Mouse (Mus musculus): Measurements from ENCODE around the gene Prim2. TPM values are rescaled to one million over a fixed set of nuclear protein-coding genes. Genes with fewer than 3 reads are reported as not detected.

Gene Prim2
- polyA plus RNA-seq, 1 experiment = 38.4 TPM

DNA sequence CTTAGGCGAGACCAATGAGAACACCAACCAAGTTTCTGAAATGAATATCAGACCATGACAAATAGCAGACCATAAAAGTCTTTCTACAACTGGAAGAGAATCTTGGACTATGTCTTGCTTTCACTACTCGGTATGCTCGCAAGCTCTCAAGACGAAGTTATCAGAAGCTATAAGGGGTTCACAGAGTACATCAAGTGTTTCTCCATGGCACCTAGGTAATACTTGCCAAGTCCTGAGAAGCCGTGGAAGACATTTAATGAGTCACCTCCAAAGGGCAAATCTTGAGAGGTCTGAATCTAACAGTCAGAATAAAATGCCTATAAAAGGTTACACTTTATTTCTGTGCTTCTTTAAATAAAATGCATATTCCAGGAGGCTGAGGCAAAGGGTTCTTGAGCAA is 181.2 kb downstream of the Prim2 start:
- Histone ChIP-seq H3K36me3 (ENCODE audit: control insufficient read depth, insufficient read depth, low read length, poor library complexity, severe bottlenecking) (no peaks in the 10 kb centered on the region), H3K27me3 (ENCODE audit: control insufficient read depth, insufficient read depth, low read length, poor library complexity, severe bottlenecking) (no peaks in the 10 kb centered on the region), H3K4me1 (ENCODE audit: control insufficient read depth, insufficient read depth, low read length) (no peaks in the 10 kb centered on the region), H3K9me3 (replicated peaks; ENCODE audit: control insufficient read depth, insufficient read depth, low read length, poor library complexity, severe bottlenecking) (no peaks in the 10 kb centered on the region), H3K4me3 (ENCODE audit: low read depth, low read length) (no peak overlapping the region), H3K27ac (ENCODE audit: insufficient read depth, low read length) (no peak overlapping the region), H3K9ac (ENCODE audit: low read depth, poor library complexity, severe bottlenecking) (no peak overlapping the region)
- no peak for TF ChIP-seq CTCF (IDR thresholded peaks at IDR 0.05; ENCODE audit: low read depth, low read length)
- TF ChIP-seq POLR2A (IDR thresholded peaks at IDR 0.05; ENCODE audit: insufficient read depth, low read length) = no peak
- TF ChIP-seq EP300 (IDR thresholded peaks at IDR 0.05; ENCODE audit: insufficient read depth, low read depth, low read length) = no peak

DNA sequence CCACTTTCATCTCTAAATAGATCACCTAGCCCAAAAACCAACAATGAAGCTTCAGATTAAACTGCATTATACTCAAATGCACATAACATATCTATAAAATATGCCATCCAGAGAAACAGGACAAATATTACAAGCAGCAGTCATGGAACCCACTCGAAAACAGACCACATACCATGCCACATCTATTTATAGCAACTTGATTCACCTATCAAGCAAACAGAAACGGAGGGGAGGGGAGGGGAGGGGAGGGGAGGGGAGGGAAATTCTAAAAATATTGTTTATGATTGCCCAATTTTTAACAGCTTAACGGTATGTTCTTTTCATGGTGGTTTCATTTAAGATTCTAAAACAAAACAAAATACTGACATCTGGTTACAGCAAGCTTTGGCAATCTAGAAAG is 185.8 kb downstream of the Prim2 start:
- H3K9me3 ChIP-seq (replicated peaks; ENCODE audit: control insufficient read depth, insufficient read depth, low read length, poor library complexity, severe bottlenecking) = no peaks in the 10 kb centered on the region
- no peak overlapping the region for H3K4me3 ChIP-seq (ENCODE audit: low read depth, low read length)
- TF ChIP-seq CTCF (IDR thresholded peaks at IDR 0.05; ENCODE audit: low read depth, low read length) = no peak
- H3K36me3 ChIP-seq (ENCODE audit: control insufficient read depth, insufficient read depth, low read length, poor library complexity, severe bottlenecking) = no peaks in the 10 kb centered on the region
- no peak overlapping the region for H3K9ac ChIP-seq (ENCODE audit: low read depth, poor library complexity, severe bottlenecking)
- H3K27ac ChIP-seq (ENCODE audit: insufficient read depth, low read length) = no peak overlapping the region
- no peaks in the 10 kb centered on the region for H3K4me1 ChIP-seq (ENCODE audit: control insufficient read depth, insufficient read depth, low read length)
- no peaks in the 10 kb centered on the region for H3K27me3 ChIP-seq (ENCODE audit: control insufficient read depth, insufficient read depth, low read length, poor library complexity, severe bottlenecking)

DNA sequence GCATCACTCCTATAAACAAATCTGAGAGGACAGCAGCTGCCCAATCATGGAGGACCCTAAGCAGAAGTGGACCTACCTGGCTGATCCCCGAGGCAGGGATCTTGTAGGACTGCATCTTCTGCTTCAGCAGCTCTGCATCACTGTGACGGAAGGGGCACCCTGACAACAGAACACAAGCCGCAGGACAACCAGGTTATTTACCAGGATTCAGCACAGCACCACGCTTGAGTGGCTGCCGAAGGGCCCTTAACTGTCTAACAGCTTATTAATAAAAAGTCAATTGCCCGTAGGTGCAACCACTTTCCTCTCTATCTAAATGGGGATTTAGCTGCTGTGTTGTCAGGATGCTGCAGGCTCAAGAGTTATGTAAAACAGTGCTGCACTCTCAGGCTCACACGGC is 189.2 kb downstream of the Prim2 start:
- no peaks in the 10 kb centered on the region for H3K4me1 ChIP-seq (ENCODE audit: control insufficient read depth, insufficient read depth, low read length)
- no peak for TF ChIP-seq EP300 (IDR thresholded peaks at IDR 0.05; ENCODE audit: insufficient read depth, low read depth, low read length)
- TF ChIP-seq CTCF (IDR thresholded peaks at IDR 0.05; ENCODE audit: low read depth, low read length) = no peak
- no peak for TF ChIP-seq POLR2A (IDR thresholded peaks at IDR 0.05; ENCODE audit: insufficient read depth, low read length)
- no peak overlapping the region for H3K9ac ChIP-seq (ENCODE audit: low read depth, poor library complexity, severe bottlenecking)
- no peak overlapping the region for H3K4me3 ChIP-seq (ENCODE audit: low read depth, low read length)
- H3K9me3 ChIP-seq (replicated peaks; ENCODE audit: control insufficient read depth, insufficient read depth, low read length, poor library complexity, severe bottlenecking) = no peaks in the 10 kb centered on the region
- no peaks in the 10 kb centered on the region for H3K36me3 ChIP-seq (ENCODE audit: control insufficient read depth, insufficient read depth, low read length, poor library complexity, severe bottlenecking)
- H3K27ac ChIP-seq (ENCODE audit: insufficient read depth, low read length) = no peak overlapping the region
- H3K27me3 ChIP-seq (ENCODE audit: control insufficient read depth, insufficient read depth, low read length, poor library complexity, severe bottlenecking) = no peaks in the 10 kb centered on the region

DNA sequence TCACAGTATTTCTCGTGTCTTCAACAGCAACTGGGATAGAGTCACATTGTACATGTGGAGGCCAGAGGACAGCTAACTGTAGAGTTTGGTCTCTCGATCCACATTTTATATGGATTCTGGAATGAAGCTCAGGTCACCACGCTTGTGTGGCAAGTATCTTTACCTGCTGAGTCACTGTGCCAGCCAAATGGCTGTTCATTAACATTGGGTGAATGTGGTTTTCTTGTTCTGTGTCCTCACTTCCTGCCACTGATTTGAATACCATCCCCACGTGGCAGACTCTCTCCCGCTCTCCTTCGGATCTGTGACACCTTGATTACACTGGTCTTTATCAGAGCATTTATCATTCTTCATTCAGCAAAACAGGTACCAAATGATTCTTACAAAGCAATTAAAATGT is 198.5 kb downstream of the Prim2 start:
- TF ChIP-seq POLR2A (IDR thresholded peaks at IDR 0.05; ENCODE audit: insufficient read depth, low read length) (no peak), EP300 (IDR thresholded peaks at IDR 0.05; ENCODE audit: insufficient read depth, low read depth, low read length) (no peak), CTCF (IDR thresholded peaks at IDR 0.05; ENCODE audit: low read depth, low read length) (no peak)
- Histone ChIP-seq H3K9me3 (replicated peaks; ENCODE audit: control insufficient read depth, insufficient read depth, low read length, poor library complexity, severe bottlenecking) (no peaks in the 10 kb centered on the region), H3K36me3 (ENCODE audit: control insufficient read depth, insufficient read depth, low read length, poor library complexity, severe bottlenecking) (no peaks in the 10 kb centered on the region)

DNA sequence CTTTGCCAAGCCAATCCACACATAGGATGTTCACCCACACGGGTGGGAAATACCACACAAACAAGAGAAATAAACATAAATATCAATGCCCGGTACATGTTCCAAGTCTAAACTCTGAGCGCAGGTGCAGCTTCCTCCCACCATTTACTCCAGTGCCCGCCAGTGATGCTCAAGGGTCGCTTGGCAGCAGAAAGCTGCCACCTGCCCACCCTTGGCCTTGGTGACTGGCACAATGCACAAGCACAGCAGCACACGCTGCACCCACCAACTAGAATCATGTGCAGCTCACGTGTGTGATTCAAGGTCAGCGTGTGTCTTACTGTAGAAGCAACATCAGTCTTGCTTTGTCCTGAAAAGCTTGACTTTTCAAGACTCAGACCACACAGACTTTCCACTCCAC is 199.4 kb downstream of the Prim2 start:
- Histone ChIP-seq H3K27ac (ENCODE audit: insufficient read depth, low read length) (no peak overlapping the region), H3K36me3 (ENCODE audit: control insufficient read depth, insufficient read depth, low read length, poor library complexity, severe bottlenecking) (no peaks in the 10 kb centered on the region), H3K9ac (ENCODE audit: low read depth, poor library complexity, severe bottlenecking) (no peak overlapping the region), H3K9me3 (replicated peaks; ENCODE audit: control insufficient read depth, insufficient read depth, low read length, poor library complexity, severe bottlenecking) (no peaks in the 10 kb centered on the region), H3K4me1 (ENCODE audit: control insufficient read depth, insufficient read depth, low read length) (no peaks in the 10 kb centered on the region), H3K4me3 (ENCODE audit: low read depth, low read length) (no peak overlapping the region), H3K27me3 (ENCODE audit: control insufficient read depth, insufficient read depth, low read length, poor library complexity, severe bottlenecking) (no peaks in the 10 kb centered on the region)
- no peak for TF ChIP-seq CTCF (IDR thresholded peaks at IDR 0.05; ENCODE audit: low read depth, low read length)
- TF ChIP-seq EP300 (IDR thresholded peaks at IDR 0.05; ENCODE audit: insufficient read depth, low read depth, low read length) = no peak

More for the DNA sequence above, 198.5 kb downstream of the Prim2 start:
- Histone ChIP-seq H3K9ac (ENCODE audit: low read depth, poor library complexity, severe bottlenecking) (no peak overlapping the region), H3K27me3 (ENCODE audit: control insufficient read depth, insufficient read depth, low read length, poor library complexity, severe bottlenecking) (no peaks in the 10 kb centered on the region), H3K4me3 (ENCODE audit: low read depth, low read length) (no peak overlapping the region), H3K4me1 (ENCODE audit: control insufficient read depth, insufficient read depth, low read length) (no peaks in the 10 kb centered on the region), H3K27ac (ENCODE audit: insufficient read depth, low read length) (no peak overlapping the region)

- H3K36me3 ChIP-seq (ENCODE audit: control insufficient read depth, insufficient read depth, low read length, poor library complexity, severe bottlenecking) = no peaks in the 10 kb centered on the region
- H3K9me3 ChIP-seq (replicated peaks; ENCODE audit: control insufficient read depth, insufficient read depth, low read length, poor library complexity, severe bottlenecking) = no peaks in the 10 kb centered on the region
- H3K27ac ChIP-seq (ENCODE audit: insufficient read depth, low read length) = no peak overlapping the region
- no peaks in the 10 kb centered on the region for H3K27me3 ChIP-seq (ENCODE audit: control insufficient read depth, insufficient read depth, low read length, poor library complexity, severe bottlenecking)
- no peak overlapping the region for H3K9ac ChIP-seq (ENCODE audit: low read depth, poor library complexity, severe bottlenecking)
- TF ChIP-seq EP300 (IDR thresholded peaks at IDR 0.05; ENCODE audit: insufficient read depth, low read depth, low read length) = no peak
- H3K4me1 ChIP-seq (ENCODE audit: control insufficient read depth, insufficient read depth, low read length) = no peaks in the 10 kb centered on the region
- H3K4me3 ChIP-seq (ENCODE audit: low read depth, low read length) = no peak overlapping the region
These were observed 205.4 kb downstream of the Prim2 start for GRCm38 (mm10) chr1:33464234-33464633.

All from ES-Bruce4 (cell line).